ENCODE assay signal across 13 mouse cellular contexts in genomic region chr1:39177211-39177610, GRCm38 (mm10). TPM values are rescaled to one million over a fixed set of nuclear protein-coding genes. Genes with fewer than 3 reads are reported as not detected.
DNase-seq lines count a peak whose midpoint lies in the region; ATAC-seq lines count a peak whose summit lies in the region.
"Had no signal": no experiment of that assay in that cellular context is flagged by ENCODE, and none has a peak within 500 bp of the region (broad histone marks: within the 10 kb centered on the region; RNA-seq: fewer than 3 reads in every experiment).

No protein-coding gene starts in this region.

- no peak for ATAC-seq in cerebellum, adult (ENCODE audit: insufficient number of reproducible peaks, low FRiP score, low TSS enrichment)
- ATAC-seq: lung, postnatal 0 days had no signal

- peak; percentile 67 for DNase-seq in layer of hippocampus, adult 11-12 months (ENCODE audit: low spot score)
- no peak for DNase-seq in layer of hippocampus, adult 9-10 months (ENCODE audit: low spot score)
- peak; percentile 66 to 81 for DNase-seq in layer of hippocampus, adult 18-20 months (ENCODE audit: low spot score in 2 of 2)
- peak; percentile 72 to 86 for DNase-seq in left cerebral cortex, adult 9 months (ENCODE audit: low spot score in 2 of 2)
- peak; percentile 63 for DNase-seq in right cerebral cortex, postnatal 4 days
- no peak for DNase-seq in ovary, adult 18-20 months (ENCODE audit: low spot score)
- DNase-seq in adrenal gland, postnatal 10 days = no peak
- DNase-seq: adrenal gland, postnatal 25 days; cerebellum, adult 2 months; midbrain, embryonic 14.5 days had no signal

RNA-seq across cellular contexts. Expression of gene Npas2, which starts 16.3 kb away (rescaled TPM):
- 10 to 100 TPM; 37.2 to 44.9 TPM for total RNA-seq in layer of hippocampus, adult 18-20 months (2021)
- 1 to 10 TPM; 6.2 to 7.6 TPM for total RNA-seq in adrenal gland, postnatal 10 days (2021)
- total RNA-seq: liver, adult 2 months had no signal

Comparison
In these comparisons a context has a peak if more than half of its experiments do, and no peak if none do; other contexts are left out.
1. DNase-seq: peak in layer of hippocampus, adult 11-12 months (single experiment), layer of hippocampus, adult 18-20 months (2 of 2), left cerebral cortex, adult 9 months (2 of 2) and right cerebral cortex, postnatal 4 days (single experiment); none in layer of hippocampus, adult 9-10 months (single experiment), ovary, adult 18-20 months (single experiment) and adrenal gland, postnatal 10 days (single experiment).
2. RNA of gene Npas2, which starts 16.3 kb away (total RNA-seq): 37.2 to 44.9 TPM in layer of hippocampus, adult 18-20 months; 6.2 to 7.6 TPM in adrenal gland, postnatal 10 days; every median in the first group is over 4 times any median in the second.